Mouse (Mus musculus) CD8-positive naive resting alpha-beta T cell, adult 2 months (primary cell): ENCODE results near the gene Smim26.
A peak's percentile ranks its signal among the peaks of the same experiment; 100 is the strongest.

ENCODE experiments used
- DNase-seq, 2 experiments: peaks; one replicate each; pipeline ENCODE4 v3.0.0; 2022; ENCODE audit warnings: low read depth in 2 of 2, low spot score in 2 of 2

Gene Smim26

DNA sequence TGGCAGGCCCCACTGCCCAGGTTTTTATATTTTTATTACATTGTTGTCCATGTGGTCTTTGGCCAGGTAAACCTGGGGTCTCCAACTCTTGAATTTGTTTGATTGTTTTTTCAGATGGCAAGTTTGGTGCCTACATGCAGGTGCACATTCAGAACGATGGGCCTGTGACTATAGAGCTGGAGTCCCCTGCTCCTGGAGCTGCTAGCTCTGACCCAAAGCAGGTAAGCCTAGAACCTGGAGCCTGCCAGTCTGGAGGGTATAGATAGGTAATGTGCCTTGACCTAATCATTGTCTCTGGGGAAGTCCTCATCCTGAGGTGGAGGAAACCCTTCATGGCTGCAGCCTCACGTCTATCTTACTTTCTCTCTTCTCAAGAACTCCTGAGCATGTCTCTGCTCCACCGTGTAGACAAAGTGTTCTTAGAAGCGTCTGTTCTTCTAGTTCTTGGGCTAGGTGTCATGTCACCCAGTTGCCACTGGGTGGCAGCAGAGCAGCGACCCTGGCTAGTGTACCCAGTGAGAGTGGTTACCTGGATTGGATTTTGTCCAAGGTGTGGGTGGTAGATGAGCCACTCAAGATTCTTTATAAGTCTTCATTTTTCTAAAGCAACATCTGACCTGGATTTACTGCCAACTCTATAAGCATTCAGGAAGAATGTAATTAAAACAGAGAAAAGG is 41.9 kb downstream of the Smim26 start:
- peak; percentile 17 to 36 for DNase-seq

DNA sequence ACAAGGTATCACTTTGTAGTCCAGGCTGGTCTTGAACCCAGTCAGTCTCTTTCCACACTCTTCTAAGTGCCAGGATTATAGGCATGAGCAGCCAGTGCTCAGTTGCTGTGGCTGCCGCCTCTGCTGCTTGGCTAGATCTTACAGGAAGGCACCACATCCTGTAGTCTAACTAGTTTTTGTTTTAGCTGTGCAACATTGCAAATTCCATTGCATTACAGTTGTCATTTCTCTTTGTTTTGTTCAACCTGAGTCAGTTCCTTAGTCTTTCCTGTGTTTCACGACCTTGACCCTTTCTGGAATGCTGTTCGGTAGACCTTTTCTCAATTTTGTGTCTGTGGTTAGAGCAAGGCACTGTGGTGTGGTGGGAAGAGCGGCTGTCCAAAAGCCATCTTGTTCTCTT is 43.4 kb downstream of the Smim26 start:
- no peak for DNase-seq

- DNase-seq: no peak
Measured at GRCm38 (mm10) chr2:144637671-144638395, 44.0 kb downstream of the Smim26 start.

GRCm38 (mm10) chr2:144638719-144639118 is 44.9 kb downstream of the Smim26 start:
- DNase-seq: no peak

GRCm38 (mm10) chr2:144640101-144640500 is 46.2 kb downstream of the Smim26 start:
- DNase-seq: no peak

- no peak for DNase-seq
Measured at GRCm38 (mm10) chr2:144641991-144642390, 48.1 kb downstream of the Smim26 start.
